Mouse (Mus musculus) kidney, adult 18-20 months (tissue): ENCODE measurements around the gene Nfkb1.

Experiments
- DNase-seq: peaks from one replicate; pipeline ENCODE4 v3.0.0; 2021

The Nfkb1 gene

DNA sequence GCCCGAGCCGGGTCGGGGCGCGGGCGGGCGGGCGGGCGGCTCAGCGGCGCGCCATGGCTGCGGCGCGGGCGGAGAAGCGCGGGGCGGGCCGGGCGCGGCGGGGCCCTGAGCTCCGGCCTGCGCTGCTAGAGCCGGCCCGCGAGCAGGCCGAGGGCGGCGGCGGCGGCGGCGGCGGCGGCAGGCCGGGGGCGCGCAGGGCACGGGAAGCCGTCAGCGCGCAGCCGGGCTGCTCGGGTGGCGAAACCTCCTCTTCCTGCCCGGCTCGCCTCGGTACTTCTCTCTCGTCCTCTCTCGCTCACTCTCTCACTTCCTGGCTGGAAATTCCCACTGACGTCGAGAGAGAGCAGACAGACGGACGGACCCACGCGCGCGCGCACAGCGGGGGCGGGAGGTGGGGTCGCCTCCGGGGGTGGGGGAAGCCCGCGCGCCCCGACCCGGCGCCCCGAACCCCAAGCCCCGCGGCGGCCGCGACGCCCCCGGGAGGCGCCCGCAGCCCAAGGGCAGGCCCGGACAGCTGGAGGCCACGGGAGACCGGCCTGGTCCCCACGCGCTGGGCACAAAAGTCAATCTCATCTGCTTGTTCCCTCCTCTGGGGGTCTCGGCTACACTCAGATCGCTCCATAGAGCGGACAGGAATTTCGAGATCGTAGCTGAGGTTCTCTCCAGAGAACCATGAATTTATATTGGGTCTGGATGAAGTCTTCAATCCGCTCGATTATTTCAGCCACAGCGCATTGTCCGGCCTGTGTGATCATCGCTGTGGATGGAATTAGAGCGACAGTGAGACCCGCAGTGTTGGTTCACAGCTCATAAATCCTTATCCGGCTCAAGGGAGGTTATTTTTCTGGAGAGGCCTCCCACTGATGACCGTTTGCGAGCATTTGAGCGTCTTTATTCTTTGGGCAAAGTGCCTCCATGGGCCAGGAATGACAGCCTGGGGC, at the start of gene Nfkb1:
TSS of gene Nfkb1 (minus strand) at position 357 of the 941 bp plus-strand sequence.
- DNase-seq: peak; percentile 69

GRCm38 (mm10) chr3:135740711-135741110, 49.4 kb upstream of the Nfkb1 start:
- DNase-seq: peak; percentile 42

DNA sequence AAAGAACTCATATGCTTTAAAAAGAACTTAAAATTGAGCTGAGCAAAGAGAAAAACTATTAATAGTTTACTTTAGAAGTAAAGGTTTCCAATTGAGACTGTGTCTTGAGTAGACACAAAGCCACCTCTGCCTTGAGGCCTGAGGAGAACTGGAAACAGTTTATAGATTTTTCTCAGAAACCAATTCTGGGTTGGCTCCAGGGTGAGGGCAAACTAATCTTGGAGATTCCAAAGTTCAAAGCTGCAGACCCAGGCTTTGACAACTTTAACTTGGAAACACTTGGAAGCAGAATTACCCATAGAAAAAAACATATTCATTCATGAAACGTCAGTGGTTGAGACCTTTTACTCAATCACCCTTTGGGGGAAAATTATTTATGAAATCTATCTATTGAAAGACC, 43.4 kb upstream of the Nfkb1 start:
- DNase-seq: no peak

GRCm38 (mm10) chr3:135732747-135733445, 41.5 kb upstream of the Nfkb1 start:
- DNase-seq: no peak

- DNase-seq: peak; percentile 89
These were observed 40.1 kb upstream of the Nfkb1 start for GRCm38 (mm10) chr3:135731292-135732047.

DNA sequence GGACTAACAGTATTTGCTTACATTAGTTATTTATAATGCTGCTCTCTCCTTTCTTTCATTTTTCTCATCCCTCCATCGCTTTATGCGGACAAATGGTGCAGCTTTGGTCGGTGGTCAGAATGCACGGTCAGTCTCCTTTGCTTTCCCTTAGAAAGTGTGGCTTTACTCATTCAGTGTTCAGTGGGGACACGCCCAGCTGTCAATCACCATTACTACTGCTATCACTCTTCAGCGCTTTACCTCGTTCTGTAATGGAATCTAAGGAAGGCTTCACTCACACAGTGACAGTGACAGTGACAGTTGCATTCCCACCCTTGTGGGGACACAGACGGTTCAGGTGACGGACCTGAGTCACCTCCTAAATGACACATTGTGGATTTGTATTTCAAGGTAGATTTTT, 39.4 kb upstream of the Nfkb1 start:
- no peak for DNase-seq

- peak; percentile 66 for DNase-seq
These were observed 38.2 kb upstream of the Nfkb1 start for GRCm38 (mm10) chr3:135729575-135729974.

DNA sequence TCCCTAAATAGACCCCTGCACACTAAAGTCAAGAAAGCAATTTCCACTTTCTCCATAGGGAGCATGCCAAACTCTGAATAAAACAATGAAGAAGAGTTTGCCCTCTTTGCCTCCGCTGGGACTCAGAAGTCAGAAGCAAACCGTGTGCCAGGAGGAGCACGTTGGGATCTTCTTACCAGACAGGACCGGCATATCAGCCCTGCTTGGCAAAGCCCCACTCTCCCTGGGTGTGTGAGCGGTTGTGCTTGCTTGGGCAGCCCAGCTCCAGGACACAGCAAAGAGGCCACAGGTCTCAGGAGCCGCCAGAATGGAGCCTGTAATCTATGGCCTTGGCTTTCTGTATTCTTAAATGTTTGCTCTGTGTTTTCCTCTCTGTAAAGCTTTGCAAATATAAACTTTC, 37.6 kb upstream of the Nfkb1 start:
- DNase-seq: no peak

DNA sequence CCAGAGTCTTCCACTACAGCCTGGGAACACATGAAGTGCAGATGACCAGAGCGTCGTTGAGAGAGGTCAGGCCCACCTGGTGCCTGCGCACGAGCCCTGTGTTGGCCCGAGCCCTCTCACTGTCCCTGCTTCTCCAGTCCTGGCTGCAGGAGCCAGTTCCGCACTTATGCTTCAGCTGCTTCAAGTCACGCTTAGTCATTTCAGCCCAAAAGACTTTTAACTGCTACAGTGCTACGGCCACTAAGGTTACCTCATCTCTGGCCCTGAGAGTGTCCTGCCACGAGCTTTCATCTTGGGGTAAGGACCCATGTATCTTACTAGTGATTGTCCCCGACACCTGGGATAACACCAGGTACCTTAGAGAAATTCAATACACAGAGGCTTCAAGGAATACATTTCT, 36.0 kb upstream of the Nfkb1 start:
- no peak for DNase-seq

DNA sequence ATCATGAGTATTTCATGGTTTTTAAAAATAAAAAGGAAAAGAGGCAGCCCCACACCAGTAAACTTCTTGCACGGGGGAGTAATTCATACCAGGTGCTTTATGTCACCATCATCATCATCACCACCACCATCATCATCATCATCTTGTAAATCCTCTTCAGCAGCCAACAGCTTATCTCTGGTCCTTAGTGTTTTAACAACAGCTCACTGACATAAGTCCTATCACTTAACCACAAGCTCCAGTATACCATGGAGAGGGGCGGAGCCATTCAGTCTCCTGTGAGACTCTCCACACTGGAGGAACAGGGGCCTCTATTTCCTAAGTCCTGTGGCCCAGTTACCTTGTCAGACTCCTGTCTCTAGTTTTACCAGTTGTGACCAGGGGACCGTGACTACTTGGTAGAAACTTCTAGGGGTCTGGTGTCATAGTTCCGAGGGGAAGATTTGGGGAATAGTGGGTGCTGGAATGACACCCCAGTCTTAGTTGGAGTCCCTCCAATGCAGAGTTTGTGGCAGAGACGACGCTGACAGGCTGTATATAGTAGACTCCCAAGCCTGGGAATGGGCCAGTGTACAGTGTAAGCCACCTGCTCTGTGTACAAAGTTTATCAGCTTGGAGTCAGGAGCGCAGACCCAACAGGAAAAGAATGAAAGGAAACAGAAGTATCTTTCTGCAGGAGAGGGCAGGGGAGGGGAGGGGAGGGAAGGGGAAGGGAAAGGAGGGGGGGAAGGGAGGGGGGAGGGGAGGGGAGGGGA, 35.4 kb upstream of the Nfkb1 start:
- no peak for DNase-seq

- no peak for DNase-seq
These were observed 34.7 kb upstream of the Nfkb1 start for GRCm38 (mm10) chr3:135726023-135726422.

DNA sequence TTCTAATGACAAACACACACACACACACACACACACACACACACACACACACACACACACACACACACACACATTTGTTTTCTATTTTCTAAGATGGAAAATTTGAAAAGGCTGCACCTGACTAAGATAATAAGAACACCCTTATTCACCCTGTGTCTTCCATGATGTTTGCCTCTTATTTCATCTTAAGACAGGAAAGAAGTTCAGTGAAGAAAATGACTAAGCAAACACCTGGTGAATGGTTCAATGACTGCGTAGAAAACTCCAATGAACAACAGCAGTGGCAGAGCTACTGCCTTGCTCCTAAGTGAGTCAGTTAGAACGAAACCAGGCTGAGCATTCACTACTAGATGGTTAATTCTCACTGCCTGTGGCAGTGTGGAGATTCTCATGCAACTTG, 30.8 kb upstream of the Nfkb1 start:
- no peak for DNase-seq

- no peak for DNase-seq
These were observed 28.6 kb upstream of the Nfkb1 start for GRCm38 (mm10) chr3:135719969-135720368.

- DNase-seq: no peak
These were observed 27.8 kb upstream of the Nfkb1 start for GRCm38 (mm10) chr3:135719179-135719532.

DNA sequence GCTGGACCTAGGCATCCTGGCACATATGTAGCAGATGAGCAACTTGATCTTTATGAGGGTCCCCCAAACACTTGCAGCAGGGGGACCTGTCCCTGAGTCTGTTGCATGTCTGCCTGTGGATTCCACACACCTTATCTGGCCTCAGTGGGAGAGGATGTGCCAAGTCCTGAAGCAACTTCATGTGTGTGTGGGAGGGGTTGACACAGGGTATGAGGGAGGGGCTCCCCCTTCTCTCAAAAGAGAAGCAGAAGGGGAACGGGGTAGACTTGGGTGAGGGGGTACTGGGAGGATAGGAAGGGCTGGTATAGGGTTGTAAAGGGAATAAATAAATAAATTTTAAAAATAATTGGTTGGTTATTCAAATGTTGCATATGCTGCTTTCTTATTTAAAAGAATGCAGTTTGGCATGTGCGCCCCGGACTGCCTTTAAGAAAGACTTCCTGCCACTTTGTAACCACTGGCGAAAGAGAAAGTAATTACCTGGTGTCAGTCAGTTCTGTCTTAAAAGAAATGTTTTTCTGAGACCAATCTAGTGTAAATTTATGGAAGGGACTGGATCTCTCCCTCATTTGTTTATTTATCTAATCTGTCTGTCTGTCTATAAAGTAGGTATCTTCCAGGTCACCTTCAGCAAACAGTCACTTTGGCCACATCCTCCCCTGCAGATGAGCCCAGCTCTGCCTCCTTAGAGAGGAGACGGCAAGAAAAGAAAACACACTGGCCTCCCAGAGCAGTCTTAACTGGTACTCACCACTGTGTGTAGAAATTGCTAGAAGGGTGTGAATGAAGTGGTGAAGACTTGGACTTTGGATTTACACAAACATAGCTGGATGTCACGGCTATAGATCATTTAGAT, 27.2 kb upstream of the Nfkb1 start:
- DNase-seq: no peak

DNA sequence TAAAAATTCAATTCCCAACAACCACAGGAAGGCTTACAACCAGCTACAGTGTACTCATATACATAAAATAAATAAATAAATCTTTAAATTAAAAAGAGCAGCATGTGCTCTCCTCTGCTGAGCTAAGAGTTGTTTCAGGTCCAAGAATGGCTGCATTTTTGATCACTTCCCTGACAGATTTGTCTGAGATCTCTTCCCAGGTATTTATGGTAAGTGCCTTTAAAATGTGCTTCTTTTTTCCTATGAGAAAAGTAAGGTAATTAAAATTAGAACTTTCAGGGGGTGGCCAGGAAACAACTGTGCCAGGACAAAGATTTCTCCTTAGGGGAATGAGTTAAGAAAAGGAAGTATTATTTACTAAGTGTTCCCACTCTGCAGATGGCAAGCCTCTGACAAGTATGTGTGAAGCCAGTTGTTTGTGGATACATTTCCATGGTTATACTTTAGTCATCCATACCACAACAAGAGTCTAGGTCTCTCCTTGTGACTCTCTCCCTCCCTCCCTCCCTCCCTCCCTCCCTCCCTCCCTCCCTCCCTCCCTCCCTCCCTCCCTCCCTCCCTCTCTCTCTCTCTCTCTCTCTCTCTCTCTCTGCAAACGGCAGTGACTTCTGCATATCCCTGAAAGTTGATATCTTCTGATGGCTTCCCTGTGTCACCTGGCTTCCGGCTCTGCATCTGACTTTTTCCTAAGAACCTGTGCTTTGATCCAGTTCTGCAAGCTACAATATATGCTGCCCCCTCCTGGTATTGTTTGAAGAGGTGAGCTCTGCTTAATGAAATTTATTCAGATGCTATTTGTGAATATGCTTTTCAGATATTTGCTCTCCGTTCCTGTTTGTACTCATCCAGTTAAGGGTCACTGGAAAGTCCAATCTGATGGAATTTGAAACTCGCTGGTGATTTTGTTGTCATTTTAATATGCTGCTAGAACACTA, 21.9 kb upstream of the Nfkb1 start:
- DNase-seq: no peak

DNA sequence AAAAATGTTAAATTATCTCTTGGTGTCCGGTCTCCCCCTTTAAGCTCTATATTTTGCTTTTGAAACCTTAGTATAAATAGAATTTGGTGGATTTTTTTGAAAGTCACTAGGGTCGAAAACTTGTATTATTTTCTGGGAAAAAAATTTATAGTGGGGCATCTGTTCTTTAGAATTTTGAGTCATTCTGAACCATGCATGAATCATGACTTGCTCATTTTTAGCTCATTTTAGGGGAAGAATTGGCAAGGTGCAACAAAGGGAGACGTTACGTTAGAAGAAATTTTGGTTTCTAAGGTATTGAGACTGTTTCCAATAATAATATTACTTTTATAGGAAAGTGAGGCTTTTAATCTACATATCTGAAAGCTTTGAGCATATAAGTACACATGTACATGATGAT, 20.3 kb upstream of the Nfkb1 start:
- no peak for DNase-seq

DNA sequence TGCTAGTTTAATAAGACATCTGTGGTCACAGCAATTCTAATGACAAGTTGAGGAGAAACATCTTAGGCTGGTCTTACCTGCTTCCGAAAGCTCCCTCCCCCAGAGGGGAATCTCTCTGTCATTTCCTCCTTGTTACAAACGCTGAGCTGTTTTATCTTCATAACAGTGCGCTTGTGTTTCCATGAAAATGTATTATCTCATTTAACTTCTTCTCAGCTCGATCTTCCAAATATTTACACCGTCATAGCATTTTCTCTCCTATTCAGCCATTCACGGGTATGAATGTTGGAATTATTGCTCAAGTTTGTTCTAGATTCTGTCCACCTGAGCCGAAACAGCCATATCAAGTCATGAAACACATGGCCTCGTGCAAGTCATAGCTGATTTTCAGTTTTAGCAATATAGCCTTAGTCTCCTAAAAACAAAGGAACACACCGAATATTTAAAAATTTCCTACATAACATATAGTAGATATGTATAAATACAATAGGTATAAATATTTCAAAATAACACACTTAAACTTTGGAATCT, 19.8 kb upstream of the Nfkb1 start:
- no peak for DNase-seq

GRCm38 (mm10) chr3:135703307-135703706, 12.0 kb upstream of the Nfkb1 start:
- DNase-seq: no peak

GRCm38 (mm10) chr3:135702658-135703057, 11.3 kb upstream of the Nfkb1 start:
- no peak for DNase-seq
